22 mouse cellular contexts compared by ENCODE assay signal in genomic region chr4:99304793-99305192, GRCm38 (mm10). TPM values are rescaled to one million over a fixed set of nuclear protein-coding genes. Genes with fewer than 3 reads are reported as not detected.
DNase-seq lines count a peak whose midpoint lies in the region; ATAC-seq and TF ChIP-seq lines count a peak whose summit lies in the region.
"Had no signal": no experiment of that assay in that cellular context is flagged by ENCODE, and none has a peak within 500 bp of the region (broad histone marks: within the 10 kb centered on the region; RNA-seq: fewer than 3 reads in every experiment).

No protein-coding gene starts in this region.

- peak overlapping the region; percentile 22; the same call in 1 of the 2 replicates for H3K27ac ChIP-seq in limb, embryonic 13.5 days
- H3K27ac ChIP-seq in limb, embryonic 10.5 days, result no peak overlapping the region
- no peak overlapping the region for H3K27ac ChIP-seq in neural tube, embryonic 13.5 days (replicated peaks)
- H3K27ac ChIP-seq in neural tube, embryonic 15.5 days (replicated peaks), result no peak overlapping the region
- 0 out of 2 replicates have a peak overlapping the region, but pooled peaks have one; percentile 8 for H3K27ac ChIP-seq in limb, embryonic 14.5 days (replicated peaks; ENCODE audit: low read depth, low read length)
- H3K27ac ChIP-seq: embryonic facial prominence, embryonic 10.5 days; embryonic facial prominence, embryonic 12.5 days; forebrain, embryonic 10.5 days; forebrain, embryonic 12.5 days had no signal

- no peak overlapping the region for H3K4me3 ChIP-seq in limb, embryonic 13.5 days
- H3K4me3 ChIP-seq in limb, embryonic 10.5 days, result no peak overlapping the region
- H3K4me3 ChIP-seq in neural tube, embryonic 13.5 days, result no peak overlapping the region
- no peak overlapping the region for H3K4me3 ChIP-seq in neural tube, embryonic 15.5 days (replicated peaks)
- H3K4me3 ChIP-seq in limb, embryonic 14.5 days (replicated peaks; ENCODE audit: low read length), result no peak overlapping the region
- H3K4me3 ChIP-seq: embryonic facial prominence, embryonic 10.5 days; embryonic facial prominence, embryonic 12.5 days; forebrain, embryonic 10.5 days; forebrain, embryonic 12.5 days had no signal

- DNase-seq in limb, embryonic 10.5 days (ENCODE audit: low spot score), result no peak
- DNase-seq in limb, embryonic 14.5 days (ENCODE audit: low spot score), result no peak
- DNase-seq: adrenal gland, adult 2 months; adrenal gland, postnatal 10 days; adrenal gland, postnatal 25 days; cerebellum, adult 11-12 months; cerebellum, adult 2 months; cerebellum, adult 9-10 months; cerebellum, postnatal 10 days; cerebellum, postnatal 25 days had no signal

- H3K4me1 ChIP-seq in limb, embryonic 13.5 days, result peaks cover 6% of the 10 kb centered on the region
- no peaks in the 10 kb centered on the region for H3K4me1 ChIP-seq in limb, embryonic 10.5 days
- no peaks in the 10 kb centered on the region for H3K4me1 ChIP-seq in neural tube, embryonic 13.5 days (replicated peaks)
- H3K4me1 ChIP-seq in neural tube, embryonic 15.5 days, result no peaks in the 10 kb centered on the region
- H3K4me1 ChIP-seq in limb, embryonic 14.5 days (ENCODE audit: control insufficient read depth, insufficient read depth, low read length), result peaks cover 4% of the 10 kb centered on the region
- H3K4me1 ChIP-seq: embryonic facial prominence, embryonic 10.5 days; embryonic facial prominence, embryonic 12.5 days; forebrain, embryonic 10.5 days; forebrain, embryonic 12.5 days had no signal

- no peak for TF ChIP-seq POLR2A in limb, embryonic 14.5 days (IDR thresholded peaks at IDR 0.05; ENCODE audit: borderline replicate concordance, extremely low read depth, insufficient read depth, insufficient read length)

- H3K9ac ChIP-seq in limb, embryonic 13.5 days, result no peak overlapping the region
- H3K9ac ChIP-seq in neural tube, embryonic 13.5 days, result no peak overlapping the region
- H3K9ac ChIP-seq in neural tube, embryonic 15.5 days (replicated peaks), result no peak overlapping the region
- no peak overlapping the region for H3K9ac ChIP-seq in limb, embryonic 14.5 days (ENCODE audit: low read depth, low read length, severe bottlenecking)
- H3K9ac ChIP-seq: embryonic facial prominence, embryonic 12.5 days; forebrain, embryonic 12.5 days had no signal

- H3K27me3 ChIP-seq in limb, embryonic 13.5 days, result peaks cover 17% of the 10 kb centered on the region; the same call in 1 of the 2 replicates
- H3K27me3 ChIP-seq in limb, embryonic 10.5 days (ENCODE audit: low read depth, poor library complexity, severe bottlenecking), result no peaks in the 10 kb centered on the region
- H3K27me3 ChIP-seq in neural tube, embryonic 13.5 days, result peaks cover 47% of the 10 kb centered on the region
- H3K27me3 ChIP-seq in neural tube, embryonic 15.5 days (replicated peaks), result peaks cover 15% of the 10 kb centered on the region
- no peaks in the 10 kb centered on the region for H3K27me3 ChIP-seq in limb, embryonic 14.5 days (ENCODE audit: control insufficient read depth, insufficient read depth, low read length)
- H3K27me3 ChIP-seq: embryonic facial prominence, embryonic 12.5 days had no signal

- 83% methylated on average over 13 of the region's 13 CpGs for WGBS in limb, embryonic 13.5 days
- 89% methylated on average over 13 of the region's 13 CpGs for WGBS in limb, embryonic 10.5 days
- 87% methylated on average over 13 of the region's 13 CpGs for WGBS in neural tube, embryonic 13.5 days
- WGBS in neural tube, embryonic 15.5 days, result 91% methylated on average over 13 of the region's 13 CpGs
- 88% methylated on average over 13 of the region's 13 CpGs for WGBS in limb, embryonic 14.5 days

- H3K9me3 ChIP-seq in limb, embryonic 13.5 days, result 0 out of 2 replicates have a peak, but pooled peaks cover 8% of the 10 kb centered on the region
- H3K9me3 ChIP-seq in limb, embryonic 10.5 days (replicated peaks), result peaks cover 3% of the 10 kb centered on the region; the same call in 1 of the 2 replicates
- peaks cover 10% of the 10 kb centered on the region; the same call in 1 of the 2 replicates for H3K9me3 ChIP-seq in neural tube, embryonic 13.5 days
- H3K9me3 ChIP-seq in neural tube, embryonic 15.5 days (replicated peaks), result peaks cover 6% of the 10 kb centered on the region; the same call in 1 of the 2 replicates
- peaks cover 5% of the 10 kb centered on the region; the same call in 1 of the 2 replicates for H3K9me3 ChIP-seq in limb, embryonic 14.5 days (ENCODE audit: control insufficient read depth, low read length)

- H3K4me2 ChIP-seq in limb, embryonic 13.5 days (replicated peaks), result no peak overlapping the region
- no peak overlapping the region for H3K4me2 ChIP-seq in neural tube, embryonic 13.5 days
- no peak overlapping the region for H3K4me2 ChIP-seq in neural tube, embryonic 15.5 days
- no peak overlapping the region for H3K4me2 ChIP-seq in limb, embryonic 14.5 days (replicated peaks; ENCODE audit: low read depth, low read length, severe bottlenecking)
- H3K4me2 ChIP-seq: embryonic facial prominence, embryonic 12.5 days; forebrain, embryonic 12.5 days had no signal

- no peak; the same call in 1 of the 2 replicates for ATAC-seq in limb, embryonic 13.5 days (ENCODE audit: low FRiP score, low read depth)
- ATAC-seq in neural tube, embryonic 13.5 days (ENCODE audit: low read depth), result 0 out of 2 replicates have a peak, but pooled peaks have one; percentile 19
- ATAC-seq in neural tube, embryonic 15.5 days (ENCODE audit: low FRiP score), result no peak
- ATAC-seq in limb, embryonic 14.5 days (ENCODE audit: low FRiP score, low read depth), result no peak
- ATAC-seq in erythroid progenitor cell, adult 5-6 weeks (replicated peaks; ENCODE audit: low FRiP score, poor library complexity, severe bottlenecking), result no peak
- ATAC-seq: forebrain, embryonic 14.5 days; forebrain, embryonic 16.5 days had no signal

- H3K36me3 ChIP-seq in limb, embryonic 13.5 days, result no peaks in the 10 kb centered on the region
- no peaks in the 10 kb centered on the region for H3K36me3 ChIP-seq in limb, embryonic 10.5 days
- no peaks in the 10 kb centered on the region for H3K36me3 ChIP-seq in neural tube, embryonic 13.5 days
- no peaks in the 10 kb centered on the region for H3K36me3 ChIP-seq in neural tube, embryonic 15.5 days
- H3K36me3 ChIP-seq in limb, embryonic 14.5 days (ENCODE audit: control insufficient read depth, insufficient read depth, low read length), result no peaks in the 10 kb centered on the region
- H3K36me3 ChIP-seq: embryonic facial prominence, embryonic 10.5 days; embryonic facial prominence, embryonic 12.5 days; forebrain, embryonic 10.5 days; forebrain, embryonic 12.5 days had no signal

RNA-seq across cellular contexts. Expression of gene Gm12689, which starts 9.1 kb away (rescaled TPM):
- polyA plus RNA-seq in limb, embryonic 13.5 days (2015; fragmentation: Nextera tagmentation; extraction: Ambion mirVana), result 0.18 and 0.31 TPM in 2 replicates
- 0.11 and 0.18 TPM in 2 replicates for polyA plus RNA-seq in limb, embryonic 10.5 days (2016; fragmentation: Nextera tagmentation; extraction: Ambion mirVana)
- polyA plus RNA-seq in neural tube, embryonic 13.5 days (2015; fragmentation: Nextera tagmentation; extraction: Ambion mirVana), result 0.32 and 0.36 TPM in 2 replicates
- 0.18 and 0.33 TPM in 2 replicates for polyA plus RNA-seq in neural tube, embryonic 15.5 days (2015; fragmentation: Nextera tagmentation; extraction: Ambion mirVana)
- 1.1 TPM in 2 replicates for polyA plus RNA-seq in limb, embryonic 14.5 days (2012; rRNA removed)
- 0.36 and 0.43 TPM in 2 replicates for polyA plus RNA-seq in limb, embryonic 14.5 days (2014; fragmentation: Nextera tagmentation; extraction: Ambion mirVana)
- total RNA-seq in erythroid progenitor cell, adult 5-6 weeks (2015; ENCODE audit: low replicate concordance), result not detected in 2 replicates
- total RNA-seq in erythroid progenitor cell, adult 5-6 weeks (2017; ENCODE audit: low replicate concordance), result 0.51 TPM in 1 of 2 replicates, not detected in the other
- total RNA-seq: ES-E14, MEL had no signal
- polyA plus RNA-seq: embryonic facial prominence, embryonic 10.5 days had no signal

Comparison
In these comparisons a context has a peak if more than half of its experiments do, and no peak if none do; other contexts are left out.
1. H3K27ac ChIP-seq: peak in limb, embryonic 13.5 days (single experiment) and limb, embryonic 14.5 days (single experiment); none in limb, embryonic 10.5 days (single experiment), neural tube, embryonic 13.5 days (single experiment) and neural tube, embryonic 15.5 days (single experiment).